Mouse (Mus musculus) right cerebral cortex, postnatal 36 days (tissue): Measurements from ENCODE around the gene Cd79b.
"Not testable (repeated sequence)": the region's sequence is repeated elsewhere in the genome, so short reads cannot be mapped to it uniquely, and the experiment has no call there.

Source experiments
- DNase-seq, 2 experiments: peaks; one replicate each; pipeline ENCODE4 v3.0.0; 2022; ENCODE audit warnings: low spot score in 2 of 2, mixed read lengths in 1 of 2

The Cd79b gene

GRCm38 (mm10) chr11:106314333-106314812 lies at the start of gene Cd79b:
Gene Cd79b, minus strand, starts transcription at chr11:106314762.
- no peak for DNase-seq

- no peak for DNase-seq
These were observed 44.8 kb upstream of the Cd79b start for GRCm38 (mm10) chr11:106359350-106359749.

- no peak for DNase-seq
These were observed 41.0 kb upstream of the Cd79b start for GRCm38 (mm10) chr11:106355382-106356128.

GRCm38 (mm10) chr11:106354181-106354580 lies 39.6 kb upstream of the Cd79b start:
- DNase-seq: no peak

- no peak for DNase-seq
These were observed 38.6 kb upstream of the Cd79b start, which contains the start of gene Scn4a for GRCm38 (mm10) chr11:106353188-106353587. Gene Scn4a, minus strand, starts transcription at chr11:106353288.

- no peak for DNase-seq
These were observed 37.4 kb upstream of the Cd79b start for GRCm38 (mm10) chr11:106351941-106352340.

GRCm38 (mm10) chr11:106351253-106351652 lies 36.7 kb upstream of the Cd79b start:
- DNase-seq: no peak

- DNase-seq: no peak
These were observed 36.3 kb upstream of the Cd79b start for GRCm38 (mm10) chr11:106350853-106351252.

- DNase-seq: no peak
These were observed 35.2 kb upstream of the Cd79b start for GRCm38 (mm10) chr11:106349772-106350171.

- no peak for DNase-seq
These were observed 30.3 kb upstream of the Cd79b start for GRCm38 (mm10) chr11:106344910-106345309.

- no peak for DNase-seq
These were observed 26.5 kb upstream of the Cd79b start for GRCm38 (mm10) chr11:106340990-106341520.

- DNase-seq: not testable (repeated sequence)
These were observed 24.8 kb upstream of the Cd79b start for GRCm38 (mm10) chr11:106339323-106339722.

- DNase-seq: no peak
These were observed 24.3 kb upstream of the Cd79b start for GRCm38 (mm10) chr11:106338870-106339269.

GRCm38 (mm10) chr11:106338029-106338428 lies 23.5 kb upstream of the Cd79b start:
- DNase-seq: no peak

- no peak for DNase-seq
These were observed 19.5 kb upstream of the Cd79b start for GRCm38 (mm10) chr11:106334066-106334465.

- DNase-seq: no peak
These were observed 17.9 kb upstream of the Cd79b start for GRCm38 (mm10) chr11:106332458-106332857.

GRCm38 (mm10) chr11:106329682-106330081 lies 15.1 kb upstream of the Cd79b start:
- peak in 1 of 2 experiments; percentile 8 for DNase-seq

GRCm38 (mm10) chr11:106329128-106329527 lies 14.6 kb upstream of the Cd79b start:
- DNase-seq: no peak

GRCm38 (mm10) chr11:106328521-106328920 lies 14.0 kb upstream of the Cd79b start:
- no peak for DNase-seq

GRCm38 (mm10) chr11:106326475-106326874 lies 11.9 kb upstream of the Cd79b start:
- no peak for DNase-seq

GRCm38 (mm10) chr11:106325566-106326206 lies 11.1 kb upstream of the Cd79b start:
- DNase-seq: peak; percentile 9 to 20

GRCm38 (mm10) chr11:106324858-106325257 lies 10.3 kb upstream of the Cd79b start:
- no peak for DNase-seq
